Mouse (Mus musculus) cerebellum, adult 2 months (tissue): ENCODE measurements around the gene Cep128.

Experiments used
- CTCF ChIP-seq: fragments of 200-500 bp; IDR thresholded peaks from 2 replicates; pipeline ENCODE4 v1.5.1; 2011; ENCODE audit warnings: low read depth, mild to moderate bottlenecking, control low read depth, low read length, moderate library complexity, borderline replicate concordance; ENCODE audit not compliant: insufficient read depth
- POLR2A ChIP-seq: fragments of 200-500 bp; IDR thresholded peaks from 2 replicates; pipeline ENCODE4 v1.6.1; 2011; ENCODE audit warnings: low read length, control low read depth, borderline replicate concordance; ENCODE audit not compliant: insufficient read depth

- no peak for TF ChIP-seq POLR2A
- TF ChIP-seq CTCF = no peak
Observed at GRCm38 (mm10) chr12:91427129-91427528, 42.9 kb upstream of the Cep128 start.
